Mouse (Mus musculus) inflammation-experienced regulatory T-cells, adult 16 weeks (primary cell): Measurements from ENCODE around the gene Gm3072. TPM values are rescaled to one million over a fixed set of nuclear protein-coding genes. Genes with fewer than 3 reads are reported as not detected.

Experiments
- polyA plus RNA-seq: library from polyadenylated mRNA; unstranded; fragments of 100-300 nt; shearing (Covaris generic); gene quantifications from one replicate; pipeline ENCODE4 v1.2.1, GENCODE M21; 2017

Gm3072 gene
- polyA plus RNA-seq: not detected

GRCm38 (mm10) chr14:41624512-41624911, at the start of gene Gm3072:
TSS of gene Gm3072 (minus strand) at chr14:41624612.

GRCm38 (mm10) chr14:41646387-41646786, 22.0 kb upstream of the Gm3072 start, which contains the start of gene Gm3676:
TSS of gene Gm3676 (minus strand) at chr14:41646487.

GRCm38 (mm10) chr14:41572911-41573310, 51.5 kb downstream of the Gm3072 start, which contains the start of gene 1700049E17Rik2:
TSS of gene 1700049E17Rik2 (plus strand) at chr14:41573211.

Other genes with a start within 250 kb of the Gm3072 start
- gene Gm7945, start 238.2 kb downstream of the Gm3072 start, polyA plus RNA-seq: not detected
- gene Gm6482, start 216.3 kb downstream of the Gm3072 start, polyA plus RNA-seq: not detected
- not detected for gene Gm7954, start 171.1 kb downstream of the Gm3072 start, polyA plus RNA-seq
- gene Gm3486, start 135.1 kb downstream of the Gm3072 start, polyA plus RNA-seq: not detected
- not detected for gene Gm7970, start 69.0 kb downstream of the Gm3072 start, polyA plus RNA-seq
- gene 1700049E17Rik2, start 51.4 kb downstream of the Gm3072 start, polyA plus RNA-seq: not detected
- not detected for gene Gm3676, start 21.9 kb upstream of the Gm3072 start, polyA plus RNA-seq
- gene Gm8068, start 77.3 kb upstream of the Gm3072 start, polyA plus RNA-seq: not detected
- not detected for gene Gm7929, start 126.0 kb upstream of the Gm3072 start, polyA plus RNA-seq
- not detected for gene Gm47189, start 147.8 kb upstream of the Gm3072 start, polyA plus RNA-seq